Mouse (Mus musculus) erythroblast, embryonic 14.5 days (primary cell): Measurements from ENCODE around the gene Prss30.

ENCODE experiments used
- GATA1 ChIP-seq: IDR thresholded peaks from 2 replicates; pipeline ENCODE4 v1.6.1; 2012; ENCODE audit warnings: low read length, inconsistent platforms, mixed read lengths
- TAL1 ChIP-seq: IDR thresholded peaks from 3 replicates; pipeline ENCODE4 v1.6.1; 2012; ENCODE audit warnings: low read length, inconsistent platforms, mixed read lengths

DNA sequence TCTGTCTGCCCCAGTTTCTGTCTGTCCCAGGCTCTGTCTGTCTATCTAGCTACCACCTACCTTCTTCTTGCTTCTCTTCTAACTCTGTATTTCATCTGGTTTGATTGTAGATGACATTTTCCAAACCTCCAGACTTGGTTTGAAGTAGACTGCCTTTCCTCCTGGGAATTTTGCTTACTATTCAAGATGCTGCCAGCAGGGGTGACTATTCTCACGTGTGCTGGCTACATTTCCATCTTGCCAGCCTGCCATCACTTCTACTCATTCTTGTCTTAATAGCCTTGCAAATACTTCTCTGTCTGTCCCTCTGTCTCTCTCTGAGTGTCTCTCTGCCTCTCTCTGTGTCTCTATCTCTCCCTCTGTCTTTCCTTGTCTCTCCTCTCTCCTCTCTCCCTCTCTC is 15.1 kb upstream of the Prss30 start:
- TF ChIP-seq GATA1 (no peak), TAL1 (no peak)
